Mouse (Mus musculus) small intestine, adult 2 months (tissue): ENCODE results near the gene Olfr221. TPM values are rescaled to one million over a fixed set of nuclear protein-coding genes. Genes with fewer than 3 reads are reported as not detected.

Experiments
- H3K27ac ChIP-seq: fragments of 200-500 bp; 2 replicates; pipeline ENCODE4 v1.5.1; 2012; ENCODE audit warnings: low read depth, low read length, control low read depth, inconsistent platforms; ENCODE audit not compliant: insufficient read depth
- H3K27me3 ChIP-seq: fragments of 200-500 bp; 2 replicates; pipeline ENCODE4 v1.6.1; 2012; ENCODE audit warnings: mild to moderate bottlenecking, moderate library complexity, low read length, inconsistent platforms; ENCODE audit not compliant: control insufficient read depth, insufficient read depth
- H3K36me3 ChIP-seq: fragments of 200-500 bp; 2 replicates; pipeline ENCODE4 v1.6.1; 2012; ENCODE audit warnings: mild to moderate bottlenecking, low read length, control low read depth, inconsistent platforms; ENCODE audit not compliant: control insufficient read depth, insufficient read depth
- H3K4me1 ChIP-seq: fragments of 200-500 bp; 2 replicates; pipeline ENCODE4 v1.6.1; 2012; ENCODE audit warnings: low read length, inconsistent platforms, mixed read lengths; ENCODE audit not compliant: control insufficient read depth, insufficient read depth, insufficient read length
- H3K4me3 ChIP-seq: fragments of 200-500 bp; 2 replicates; pipeline ENCODE4 v1.5.1; 2012; ENCODE audit warnings: low read depth, mild to moderate bottlenecking, control low read depth, inconsistent platforms, low read length, moderate library complexity
- CTCF ChIP-seq: fragments of 200-500 bp; IDR thresholded peaks from 2 replicates; pipeline ENCODE4 v1.5.1; 2012; ENCODE audit warnings: low read depth, mild to moderate bottlenecking, control low read depth, inconsistent platforms, low read length, moderate library complexity, mixed read lengths; ENCODE audit not compliant: insufficient replicate concordance, insufficient read length; ENCODE audit errors: extremely low read depth
- POLR2A ChIP-seq: fragments of 200-500 bp; IDR thresholded peaks from 2 replicates; pipeline ENCODE4 v1.6.1; 2012; ENCODE audit warnings: low read depth, mild to moderate bottlenecking, control low read depth, inconsistent platforms, low read length, moderate library complexity
- WGBS: fragments of 180-500 bp; shearing (Covaris S2); methylation state at CpG from one replicate; pipeline ENCODE4 v1.1.7; 2018; 5-methylcytosine and 5-hydroxymethylcytosine counted together
- polyA plus RNA-seq: library from polyadenylated mRNA; depleted of rRNA; stranded (reverse); fragments of >200 nt; gene quantifications from 2 replicates; pipeline ENCODE4 v1.2.3, GENCODE M21; 2012

Gene Olfr221
- polyA plus RNA-seq, 1 experiment, result not detected

DNA sequence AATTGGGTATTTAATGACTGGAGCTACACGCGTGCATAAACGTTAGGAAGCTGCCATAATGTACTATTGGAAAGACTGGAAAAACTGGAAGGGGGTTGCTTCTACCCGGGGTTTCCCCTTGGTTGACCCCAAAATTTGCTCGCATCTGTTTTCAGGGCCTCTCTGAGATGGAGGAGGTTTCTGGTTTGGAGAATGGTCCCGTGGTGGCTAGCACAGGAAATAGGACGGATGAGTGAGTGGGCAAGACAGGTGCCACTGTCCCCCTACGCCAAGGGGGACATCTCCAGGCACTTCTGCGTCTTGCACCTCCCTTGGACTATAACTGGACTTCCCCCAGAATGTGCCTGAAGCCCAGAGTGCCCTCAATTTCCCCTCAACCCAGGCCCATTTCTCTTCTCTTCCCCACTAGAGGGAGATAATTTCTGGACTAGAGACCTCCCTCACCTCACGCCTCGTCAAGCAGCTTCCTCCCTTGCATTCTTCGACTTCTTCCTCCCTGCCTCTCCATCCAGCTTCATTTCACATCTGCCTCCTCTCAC lies 23.1 kb downstream of the Olfr221 start:
- 11% methylated on average over 12 of the region's 12 CpGs for WGBS
- peak overlapping the region; percentile 77 for H3K4me3 ChIP-seq

DNA sequence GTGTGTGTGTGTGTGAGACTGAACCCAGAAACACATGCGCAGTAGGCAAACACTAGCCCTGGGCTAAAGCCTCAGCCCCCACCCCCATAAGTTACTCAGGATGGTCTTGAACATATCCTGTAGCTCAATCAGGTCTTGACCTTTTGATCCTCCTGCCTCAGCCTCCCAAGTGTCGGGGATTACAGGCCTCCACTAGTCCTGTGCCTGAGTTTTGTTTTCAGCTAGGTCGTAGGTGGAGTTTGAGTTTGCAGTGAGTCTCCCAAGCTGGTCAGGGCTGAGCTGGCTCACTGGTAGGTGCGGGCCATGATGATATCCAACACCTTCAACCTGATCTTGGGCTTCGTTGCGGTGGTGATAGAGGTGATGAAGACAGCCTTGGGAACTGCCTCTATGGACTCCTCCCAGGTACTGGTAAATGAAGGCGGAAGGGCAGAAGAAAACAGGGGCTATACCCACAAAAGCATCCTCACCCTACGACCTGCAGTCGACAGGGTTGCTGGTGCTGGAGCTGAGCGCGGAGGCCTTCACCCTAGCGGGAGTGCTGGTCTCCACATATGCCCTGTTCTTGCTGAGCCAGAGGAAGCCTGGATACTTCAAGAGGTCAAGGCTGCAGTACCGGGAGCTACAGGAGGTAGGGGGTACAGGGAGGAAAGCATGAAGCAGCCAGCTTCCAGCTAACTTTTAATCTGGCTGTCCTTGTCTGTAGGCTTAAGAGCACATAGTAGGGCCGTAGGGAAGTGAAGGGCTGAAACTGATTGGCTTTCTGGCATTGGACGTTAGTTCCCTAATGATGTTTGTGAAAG lies 23.8 kb downstream of the Olfr221 start:
- Histone ChIP-seq H3K36me3 (no peaks in the 10 kb centered on the region), H3K27me3 (no peaks in the 10 kb centered on the region), H3K4me3 (peak overlapping the region; percentile 24), H3K4me1 (peaks cover 21% of the 10 kb centered on the region), H3K27ac (peak overlapping the region; percentile 98)
- TF ChIP-seq POLR2A (no peak), CTCF (no peak)
- 69% methylated on average over 15 of the region's 15 CpGs for WGBS

More for the DNA sequence above, 23.1 kb downstream of the Olfr221 start:
- no peaks in the 10 kb centered on the region for H3K36me3 ChIP-seq
- peaks cover 21% of the 10 kb centered on the region for H3K4me1 ChIP-seq
- H3K27me3 ChIP-seq, result no peaks in the 10 kb centered on the region
- TF ChIP-seq POLR2A (no peak), CTCF (peak; percentile 43; the same call in 1 of the 2 replicates)
- H3K27ac ChIP-seq, result peak overlapping the region; percentile 98

DNA sequence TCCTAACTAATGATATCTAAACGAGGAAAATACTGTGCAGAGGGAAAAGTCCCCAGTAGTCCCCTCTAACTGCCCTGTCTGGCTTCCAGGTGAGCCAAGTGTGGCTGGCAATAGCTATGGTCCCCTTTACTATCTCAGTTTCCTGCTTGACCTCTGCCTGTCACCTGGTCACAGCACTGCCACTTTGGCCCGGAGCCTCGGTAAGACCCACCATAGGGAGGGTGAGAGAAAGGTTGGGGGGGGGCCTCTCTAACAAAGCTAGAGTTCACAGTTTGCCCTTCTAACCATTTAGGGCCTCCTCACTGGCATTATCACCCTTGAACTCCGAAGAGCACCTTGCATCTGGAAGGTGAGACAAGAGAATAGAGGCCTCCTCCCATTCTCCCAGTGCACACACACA lies 24.6 kb downstream of the Olfr221 start:
- no peaks in the 10 kb centered on the region for H3K36me3 ChIP-seq
- H3K27me3 ChIP-seq, result no peaks in the 10 kb centered on the region
- peak overlapping the region; percentile 44 for H3K4me3 ChIP-seq
- H3K4me1 ChIP-seq, result peaks cover 17% of the 10 kb centered on the region
- 30% methylated on average over 4 of the region's 4 CpGs for WGBS
- TF ChIP-seq POLR2A, result no peak
- peak overlapping the region; percentile 93 for H3K27ac ChIP-seq

DNA sequence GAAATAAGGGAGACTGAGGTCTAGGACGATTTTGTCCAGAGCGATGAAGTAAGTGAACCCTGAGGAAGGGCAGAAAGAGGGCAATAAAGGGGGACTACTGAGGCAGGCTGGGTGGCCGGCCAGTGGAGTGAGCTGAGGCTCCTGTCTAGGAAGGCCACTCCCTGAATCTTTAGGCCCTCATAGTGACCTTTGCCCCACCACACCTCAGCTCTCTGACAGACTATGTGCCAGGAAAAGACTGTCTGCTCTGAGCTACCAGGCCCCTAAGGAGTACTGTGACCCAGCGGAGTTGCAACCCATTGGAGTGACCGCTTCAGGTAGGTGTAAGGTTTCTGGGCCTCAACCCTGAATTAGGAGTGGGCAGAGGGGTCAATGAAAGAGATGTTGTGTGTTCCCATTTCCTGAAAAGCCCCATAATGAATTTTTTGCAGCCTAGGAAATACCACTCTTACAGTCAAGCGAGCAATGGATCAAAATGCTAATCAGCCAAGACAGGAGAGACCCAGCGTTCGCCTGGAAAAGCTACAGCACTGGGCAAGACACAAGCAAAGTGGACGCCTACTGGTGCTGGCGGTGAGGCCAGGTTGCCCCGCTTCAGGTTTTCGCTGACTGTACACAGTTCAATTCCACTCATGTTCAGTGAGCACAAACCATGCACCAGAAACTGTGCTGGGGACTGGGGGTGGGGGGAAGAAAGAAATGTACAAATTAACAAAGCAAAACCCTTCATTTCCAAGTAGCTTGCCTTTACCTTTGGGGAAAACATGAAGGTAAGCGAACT lies 25.4 kb downstream of the Olfr221 start:
- H3K27me3 ChIP-seq, result no peaks in the 10 kb centered on the region
- H3K27ac ChIP-seq, result peak overlapping the region; percentile 93
- H3K4me3 ChIP-seq, result peak overlapping the region; percentile 56
- TF ChIP-seq POLR2A (peak; percentile 40; the same call in 1 of the 2 replicates), CTCF (no peak)
- no peaks in the 10 kb centered on the region for H3K36me3 ChIP-seq
- WGBS, result 39% methylated on average over 13 of the region's 13 CpGs
- peaks cover 17% of the 10 kb centered on the region for H3K4me1 ChIP-seq

DNA sequence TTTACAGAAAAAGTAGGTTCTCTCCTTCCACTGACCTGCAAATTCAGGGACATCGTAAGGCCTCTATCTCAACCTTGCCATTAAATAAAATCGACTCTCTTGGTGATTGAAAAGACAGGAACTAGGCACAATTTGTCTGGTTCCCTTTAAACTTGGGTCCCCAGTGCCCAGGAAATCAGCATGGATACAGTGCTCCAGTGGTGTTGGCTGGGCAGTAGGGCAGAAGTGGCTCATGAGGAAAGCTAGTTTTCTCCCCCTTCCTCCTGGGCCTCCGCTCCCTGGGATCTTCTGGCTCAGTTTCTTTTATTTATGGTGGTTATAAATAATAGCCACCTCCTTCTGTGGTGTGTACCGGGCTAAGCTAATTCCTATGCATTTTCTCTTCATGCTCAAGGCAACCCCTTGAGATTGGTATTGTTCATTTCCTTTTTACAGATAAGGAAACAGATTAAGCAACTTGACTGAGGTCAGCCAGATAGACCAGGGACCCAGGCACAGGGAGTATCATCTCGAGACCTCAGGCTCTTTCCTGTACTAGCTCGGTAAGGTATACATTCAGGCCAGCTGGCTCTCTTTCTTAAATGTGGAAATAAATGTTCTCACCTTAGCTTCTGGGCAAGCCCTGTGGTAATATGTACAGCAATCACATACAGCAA lies 26.7 kb downstream of the Olfr221 start, which contains the start of gene Tmem253:
Gene Tmem253, plus strand, starts transcription at position 214 of the 656 bp plus-strand sequence.
- TF ChIP-seq POLR2A (no peak), CTCF (no peak)
- H3K27me3 ChIP-seq, result no peaks in the 10 kb centered on the region
- peaks cover 17% of the 10 kb centered on the region for H3K4me1 ChIP-seq
- WGBS, result 8% methylated on average over 6 of the region's 6 CpGs
- peak within 1 kb of the TSS; percentile 70 for H3K4me3 ChIP-seq
- H3K36me3 ChIP-seq, result no peaks in the 10 kb centered on the region
- peak within 1 kb of the TSS; percentile 93 for H3K27ac ChIP-seq

DNA sequence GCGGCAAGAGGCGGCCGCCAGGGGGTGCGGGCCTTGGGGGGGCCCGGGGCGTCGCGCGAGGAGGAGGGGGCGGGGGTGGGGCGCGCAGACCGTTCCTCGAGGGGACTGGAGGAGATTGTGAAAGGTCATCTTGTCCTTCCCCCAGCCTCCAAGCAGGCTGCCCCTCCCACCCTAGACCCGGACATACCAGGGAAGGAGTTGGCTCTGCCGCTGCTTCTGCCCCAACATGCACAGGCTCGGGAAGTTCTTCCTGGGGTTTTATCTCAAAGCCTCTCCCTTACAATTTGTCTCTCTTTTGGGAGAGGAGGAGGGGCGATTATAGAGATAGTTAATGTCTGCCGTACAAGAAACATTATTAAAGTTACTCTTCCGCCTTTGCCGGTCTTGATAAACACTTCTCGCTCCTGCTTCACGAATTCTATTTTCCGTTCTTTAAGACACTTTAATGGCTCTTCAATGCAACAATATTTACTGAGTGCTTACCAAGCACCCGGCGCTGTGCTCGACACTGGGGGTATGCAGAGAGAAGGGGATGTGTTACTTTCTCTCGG lies 27.4 kb downstream of the Olfr221 start:
- WGBS, result under 1% methylated on average over 28 of the region's 28 CpGs
- H3K27me3 ChIP-seq, result no peaks in the 10 kb centered on the region
- H3K36me3 ChIP-seq, result no peaks in the 10 kb centered on the region
- H3K4me3 ChIP-seq, result peak overlapping the region; percentile 70
- peak overlapping the region; percentile 93 for H3K27ac ChIP-seq
- peak; percentile 5; the same call in 1 of the 2 replicates for TF ChIP-seq CTCF
- peak; percentile 70; the same call in 1 of the 2 replicates for TF ChIP-seq POLR2A
- H3K4me1 ChIP-seq, result peaks cover 17% of the 10 kb centered on the region
